Mouse (Mus musculus) testis, postnatal 10 days (tissue): ENCODE measurements at regions not wholly inside any gene's neighbourhood (a gene's known extent, or its start where the extent isn't known, plus 50 kb on each side); places are given as distances from the start of the nearest gene placed in this dataset.

Experiments
- DNase-seq: peaks from one replicate; pipeline ENCODE4 v3.0.0; 2021; ENCODE audit warnings: low spot score

GRCm38 (mm10) chr10:43791525-43792021 is 110.0 kb downstream of the Qrsl1 start:
- no peak for DNase-seq

GRCm38 (mm10) chr10:43792618-43793017 is 108.9 kb downstream of the Qrsl1 start:
- DNase-seq = no peak

GRCm38 (mm10) chr10:43794587-43794986 is 107.0 kb downstream of the Qrsl1 start:
- DNase-seq = no peak

GRCm38 (mm10) chr10:43800077-43800476 is 101.5 kb downstream of the Qrsl1 start:
- no peak for DNase-seq

- no peak for DNase-seq
Observed at GRCm38 (mm10) chr10:43815291-43815690, 86.3 kb downstream of the Qrsl1 start.

GRCm38 (mm10) chr10:43817522-43818198 is 83.9 kb downstream of the Qrsl1 start:
- DNase-seq = no peak

- DNase-seq = no peak
Observed at GRCm38 (mm10) chr10:43818623-43819022, 82.9 kb downstream of the Qrsl1 start.

GRCm38 (mm10) chr10:43819434-43819833 is 82.1 kb downstream of the Qrsl1 start:
- DNase-seq = no peak

- DNase-seq = no peak
Observed at GRCm38 (mm10) chr10:43822615-43823014, 78.9 kb downstream of the Qrsl1 start.

GRCm38 (mm10) chr10:43824009-43824408 is 77.5 kb downstream of the Qrsl1 start:
- no peak for DNase-seq
